Mouse (Mus musculus): ENCODE measurements around the gene Tpcn1.

Tpcn1 gene

GRCm38 (mm10) chr5:120588569-120589094, at the start of gene Tpcn1, which contains the start of gene Iqcd:
TSS of gene Tpcn1 (minus strand) at chr5:120588673.
TSS of gene Iqcd (plus strand) at chr5:120589016.
- peak; percentile 99 for DNase-seq (ENCODE audit: low spot score)

GRCm38 (mm10) chr5:120635633-120636032, 47.2 kb upstream of the Tpcn1 start:
- no peak for DNase-seq (ENCODE audit: low spot score)

GRCm38 (mm10) chr5:120634860-120635259, 46.4 kb upstream of the Tpcn1 start:
- DNase-seq (ENCODE audit: low spot score): no peak

- no peak for DNase-seq (ENCODE audit: low spot score)
These were observed 45.7 kb upstream of the Tpcn1 start, which contains the start of gene Cfap73 for GRCm38 (mm10) chr5:120634131-120634530. TSS of gene Cfap73 (minus strand) at chr5:120634235.

GRCm38 (mm10) chr5:120631892-120632291, 43.4 kb upstream of the Tpcn1 start:
- no peak for DNase-seq (ENCODE audit: low spot score)

- no peak for DNase-seq (ENCODE audit: low spot score)
These were observed 42.7 kb upstream of the Tpcn1 start for GRCm38 (mm10) chr5:120631128-120631527.

GRCm38 (mm10) chr5:120628624-120629023, 40.2 kb upstream of the Tpcn1 start:
- DNase-seq (ENCODE audit: low spot score): no peak

- DNase-seq (ENCODE audit: low spot score): no peak
These were observed 39.2 kb upstream of the Tpcn1 start for GRCm38 (mm10) chr5:120627515-120628300.

GRCm38 (mm10) chr5:120626399-120626798, 37.9 kb upstream of the Tpcn1 start:
- DNase-seq (ENCODE audit: low spot score): no peak

GRCm38 (mm10) chr5:120624427-120624826, 36.0 kb upstream of the Tpcn1 start:
- no peak for DNase-seq (ENCODE audit: low spot score)

- no peak for DNase-seq (ENCODE audit: low spot score)
These were observed 33.9 kb upstream of the Tpcn1 start for GRCm38 (mm10) chr5:120622198-120622851.

- no peak for DNase-seq (ENCODE audit: low spot score)
These were observed 33.3 kb upstream of the Tpcn1 start for GRCm38 (mm10) chr5:120621846-120622197.

GRCm38 (mm10) chr5:120621078-120621765, 32.7 kb upstream of the Tpcn1 start:
- DNase-seq (ENCODE audit: low spot score): no peak

GRCm38 (mm10) chr5:120620375-120621077, 32.1 kb upstream of the Tpcn1 start:
- DNase-seq (ENCODE audit: low spot score): peak; percentile 80

GRCm38 (mm10) chr5:120619201-120619600, 30.7 kb upstream of the Tpcn1 start:
- peak; percentile 51 for DNase-seq (ENCODE audit: low spot score)

- no peak for DNase-seq (ENCODE audit: low spot score)
These were observed 30.3 kb upstream of the Tpcn1 start for GRCm38 (mm10) chr5:120618778-120619177.

GRCm38 (mm10) chr5:120615903-120616302, 27.4 kb upstream of the Tpcn1 start:
- no peak for DNase-seq (ENCODE audit: low spot score)

GRCm38 (mm10) chr5:120612822-120613604, 24.5 kb upstream of the Tpcn1 start:
- peak; percentile 100 for DNase-seq (ENCODE audit: low spot score)

- DNase-seq (ENCODE audit: low spot score): peak; percentile 97
These were observed 24.0 kb upstream of the Tpcn1 start, which contains the start of the genes Rita1 and Ddx54 for GRCm38 (mm10) chr5:120612442-120612821. TSS of gene Rita1 (minus strand) at chr5:120612589. TSS of gene Ddx54 (plus strand) at chr5:120612739.

GRCm38 (mm10) chr5:120611416-120611815, 22.9 kb upstream of the Tpcn1 start:
- no peak for DNase-seq (ENCODE audit: low spot score)

- DNase-seq (ENCODE audit: low spot score): no peak
These were observed 22.4 kb upstream of the Tpcn1 start for GRCm38 (mm10) chr5:120610906-120611305.

All from urinary bladder, postnatal 14 days (tissue).